Mouse (Mus musculus) v-Abl transformed pro-B cells (cell line): ENCODE data around the gene Mdn1.

Experiments
- in situ Hi-C, 2 experiments: fragments of 400-800 bp; cut with MboI; formaldehyde crosslinking; loops; one replicate each; pipeline ENCODE4 v1.15.1; 2025; ENCODE audit not compliant: unreplicated experiment in 2 of 2

Gene Mdn1

DNA sequence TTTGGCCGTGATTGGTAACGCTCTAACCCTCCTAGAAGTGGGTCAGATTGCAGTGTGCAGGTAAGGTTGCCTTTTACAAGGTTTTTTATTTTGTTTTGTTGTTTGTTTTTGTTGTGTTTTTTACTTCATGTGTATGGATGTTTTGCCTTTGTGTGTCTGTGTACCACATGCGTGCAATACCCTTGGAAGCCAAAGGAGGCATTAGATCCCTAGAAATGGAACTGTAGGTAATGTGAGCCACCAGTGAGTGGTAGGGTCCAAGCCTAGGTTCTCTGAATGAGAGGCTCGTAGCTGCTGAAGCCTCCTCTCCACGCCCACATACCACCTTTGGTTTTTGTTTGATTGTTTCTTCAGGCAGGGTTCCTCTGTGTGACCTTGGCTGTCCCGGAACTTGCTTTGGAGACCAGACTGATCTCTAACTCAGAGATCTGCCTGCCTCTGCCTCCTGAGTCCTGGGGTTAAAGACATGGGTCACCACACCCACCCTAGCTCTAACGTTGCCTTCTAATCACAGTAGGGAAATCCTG lies 113.4 kb downstream of the Mdn1 start:
- in situ Hi-C loops, result no loop called here

DNA sequence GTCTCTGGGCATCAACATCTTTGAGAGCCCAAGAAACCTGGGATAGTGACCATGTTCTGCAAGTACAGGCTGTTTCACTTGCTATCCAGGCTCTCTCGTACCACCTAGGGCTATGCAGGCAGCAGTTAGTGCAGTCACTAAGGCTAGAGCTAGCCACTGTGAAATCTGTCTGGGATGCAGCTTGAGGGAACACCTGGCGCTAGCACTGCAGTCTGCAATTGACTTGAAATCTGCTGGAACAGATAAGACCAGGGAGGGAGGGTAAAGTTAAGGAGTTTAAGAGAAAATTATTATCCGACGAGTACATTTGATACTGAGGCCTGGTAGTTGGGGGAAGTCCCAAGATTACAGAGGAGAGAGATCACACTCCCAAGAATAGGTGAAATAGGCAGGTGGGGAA lies 123.1 kb downstream of the Mdn1 start:
- in situ Hi-C loops, result no loop called here

DNA sequence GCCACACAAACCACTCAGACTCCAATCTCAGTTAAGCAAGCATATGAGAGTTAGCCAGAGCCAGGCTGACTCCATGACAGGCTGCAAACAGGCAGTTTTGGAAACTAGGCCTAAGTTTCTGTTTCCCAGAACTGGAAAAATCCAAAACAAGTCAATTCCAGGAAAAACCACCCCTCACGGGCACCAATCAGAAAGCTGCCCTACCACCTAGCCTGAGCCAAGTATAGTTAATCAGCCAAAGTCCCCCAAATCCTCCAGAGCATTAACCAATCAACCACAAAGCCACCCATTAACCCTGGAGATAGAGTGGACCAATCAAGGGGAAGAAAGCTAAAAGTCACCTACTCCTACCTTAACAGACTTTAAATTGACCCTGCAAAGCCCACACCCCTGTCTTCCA lies 130.2 kb downstream of the Mdn1 start:
- in situ Hi-C loops, result no loop called here

DNA sequence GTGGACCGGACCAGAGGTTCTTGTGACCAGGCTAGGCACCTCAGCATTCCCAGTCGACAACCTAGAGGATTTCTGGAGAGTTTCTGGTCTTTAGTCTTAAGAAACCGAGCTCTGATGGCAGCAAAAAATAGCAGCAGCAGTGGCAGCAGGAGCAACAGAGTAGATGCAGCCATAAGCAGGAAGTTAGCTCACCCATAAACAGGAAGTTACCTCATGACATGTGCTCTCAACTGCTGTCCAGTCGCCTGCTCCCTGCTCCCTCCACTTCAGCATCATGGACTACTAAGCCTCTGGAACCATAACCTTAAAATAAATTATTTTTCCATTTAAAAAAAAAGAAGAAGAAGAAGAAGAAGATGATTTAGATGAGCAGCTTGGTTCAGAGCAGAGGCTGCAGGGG lies 132.1 kb downstream of the Mdn1 start:
- in situ Hi-C loops, result no loop called here

DNA sequence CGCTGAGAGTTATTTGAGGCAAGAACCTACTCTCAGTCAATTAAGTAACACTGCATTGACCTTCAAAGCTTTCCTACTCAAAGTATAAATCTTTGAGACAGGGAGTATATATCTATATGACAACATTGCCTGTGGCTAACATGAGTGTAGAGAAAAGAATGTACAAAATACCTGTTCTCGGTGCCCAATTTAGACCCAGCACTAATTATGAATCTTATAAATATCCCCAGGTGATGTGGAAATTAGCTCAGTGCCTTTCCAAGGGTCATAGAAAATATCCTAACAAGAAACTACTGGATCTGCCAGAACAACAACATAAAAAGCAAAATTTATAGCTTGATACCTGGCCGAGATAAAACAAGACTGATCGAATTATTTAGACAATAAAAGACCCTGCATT lies 142.1 kb downstream of the Mdn1 start:
- in situ Hi-C loops, result no loop called here

DNA sequence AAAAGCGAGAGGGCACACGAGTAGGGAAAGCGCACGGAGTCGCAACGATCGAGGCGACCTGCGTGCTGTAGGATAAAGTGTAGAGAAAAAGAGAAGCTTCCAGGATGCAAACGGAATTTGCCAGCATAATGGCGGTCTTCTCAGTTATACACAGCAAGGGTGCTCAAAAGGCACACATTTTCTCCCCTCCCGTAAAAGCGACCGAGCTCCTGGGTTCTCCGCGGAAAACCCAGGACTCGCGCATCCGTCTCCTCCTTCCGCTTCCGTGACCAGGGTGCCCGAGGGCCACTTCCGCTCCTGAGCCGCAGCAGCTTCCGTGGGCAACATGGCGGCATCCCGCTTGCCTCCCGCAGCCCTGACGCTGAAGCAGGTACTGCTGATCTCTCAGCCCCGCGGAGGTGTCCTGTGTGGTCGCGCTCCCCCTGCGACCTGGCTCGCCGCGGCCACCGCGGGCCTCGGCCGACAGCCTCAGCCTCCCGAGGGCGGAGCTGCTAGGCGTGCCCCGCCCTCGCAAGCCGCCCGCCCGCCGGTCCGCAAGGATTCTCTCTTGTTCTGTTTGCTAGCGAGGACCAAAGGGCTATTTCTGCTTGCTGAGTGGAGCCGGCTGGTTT lies 143.2 kb downstream of the Mdn1 start, which contains the start of gene Lyrm2:
Gene Lyrm2 (plus strand): TSS at position 288 of the 611 bp plus-strand sequence.
- in situ Hi-C loops, result no loop called here

DNA sequence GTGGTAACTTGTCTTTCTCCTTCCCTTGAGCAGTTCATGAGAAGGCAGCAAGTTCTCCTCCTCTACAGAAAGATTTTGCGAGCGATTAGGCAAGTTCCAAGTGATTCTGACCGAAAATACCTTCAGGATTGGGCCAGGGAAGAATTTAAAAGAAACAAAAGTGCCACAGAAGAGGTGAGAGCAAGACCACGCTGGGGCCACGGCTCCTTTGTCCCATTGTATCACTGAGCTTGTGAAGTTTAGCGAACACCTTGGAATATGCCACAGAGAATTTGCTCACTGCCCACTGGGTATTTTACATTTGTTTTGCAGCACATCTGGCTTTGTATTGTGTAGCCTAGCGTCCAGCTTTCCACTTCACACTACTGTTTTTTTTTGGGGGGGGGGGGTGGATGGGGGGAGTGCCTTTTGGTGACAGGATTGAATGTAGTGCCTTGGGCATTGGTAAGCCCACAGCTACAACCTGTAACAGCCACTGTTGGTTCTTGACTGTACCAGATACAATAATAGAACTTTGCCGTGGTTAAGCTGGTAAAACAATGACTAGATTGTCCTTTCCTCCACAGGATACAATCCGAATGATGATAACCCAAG lies 143.8 kb downstream of the Mdn1 start:
- in situ Hi-C loops, result no loop called here

DNA sequence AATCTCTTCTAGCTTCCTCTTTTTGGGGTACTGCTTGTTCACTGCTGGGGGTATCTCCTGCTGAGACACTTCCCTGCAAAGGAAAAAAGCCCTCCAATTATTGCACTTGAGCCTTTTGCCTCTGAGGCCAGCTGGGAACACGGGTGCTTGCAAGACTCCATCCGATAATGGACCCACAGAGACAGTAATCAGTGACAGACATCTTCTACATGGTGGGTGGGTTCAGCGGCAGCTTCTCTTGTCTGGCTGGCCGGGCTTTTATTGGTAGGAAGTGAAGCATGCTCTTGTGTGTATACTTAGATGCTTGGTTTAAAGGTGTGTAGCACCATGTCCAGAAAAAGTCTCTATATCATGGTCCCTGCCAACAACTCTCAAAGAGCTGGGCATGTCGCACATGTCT lies 160.6 kb downstream of the Mdn1 start:
- in situ Hi-C loops, result no loop called here

DNA sequence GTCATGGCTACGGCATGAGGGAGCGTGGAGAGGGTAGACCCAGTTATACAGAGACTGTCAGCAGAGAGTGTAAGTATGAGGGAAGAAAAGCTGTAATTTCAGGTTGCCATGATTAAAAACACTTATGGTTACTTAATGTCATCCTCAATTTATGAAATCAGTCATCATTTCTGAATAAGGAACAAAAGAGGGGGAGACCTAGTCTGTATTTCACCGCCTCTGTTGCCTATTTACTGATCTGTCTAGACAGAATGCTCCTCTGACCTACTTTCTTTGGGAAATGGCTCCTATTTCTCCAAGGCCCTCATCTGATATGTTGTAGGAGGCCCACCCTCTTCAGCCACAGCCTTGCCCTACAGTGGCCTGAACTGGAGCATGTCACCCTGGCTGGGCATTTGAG lies 163.8 kb downstream of the Mdn1 start:
- in situ Hi-C loops, result no loop called here

DNA sequence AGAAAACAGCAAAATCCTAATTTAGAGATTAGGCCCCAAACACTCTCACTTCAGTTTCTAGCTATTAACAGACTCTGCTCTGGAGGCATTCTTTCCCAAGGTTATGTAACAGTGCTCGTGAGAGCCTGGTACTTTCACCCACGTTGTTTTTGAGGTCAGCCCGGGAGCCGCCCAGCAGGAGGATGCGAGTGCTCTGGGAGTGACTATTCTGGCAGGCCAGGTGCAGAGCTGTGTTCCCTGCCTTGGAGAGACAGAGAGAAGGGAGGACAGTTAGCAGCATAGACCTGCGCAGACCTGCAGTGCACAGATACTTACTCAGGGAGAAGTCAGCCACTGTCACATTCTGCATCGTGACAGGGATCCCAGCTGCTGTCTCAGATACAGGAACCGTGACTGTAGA lies 167.3 kb downstream of the Mdn1 start:
- in situ Hi-C loops, result no loop called here
